Mouse (Mus musculus) heart, embryonic 10.5 days (tissue): ENCODE measurements around the gene Pgbd5. TPM values are rescaled to one million over a fixed set of nuclear protein-coding genes. Genes with fewer than 3 reads are reported as not detected.

Experiments used
- DNase-seq: peaks from one replicate; pipeline ENCODE4 v3.0.0-alpha.2; 2017; ENCODE audit warnings: low spot score
- H3K27ac ChIP-seq: fragments of 300-500 bp; sonication (generic); 2 replicates; pipeline ENCODE4 v1.5.1; 2016; ENCODE audit warnings: mild to moderate bottlenecking
- H3K27me3 ChIP-seq: fragments of 300-500 bp; sonication (generic); 2 replicates; pipeline ENCODE4 v1.6.1; 2016; ENCODE audit warnings: mild to moderate bottlenecking; ENCODE audit not compliant: poor library complexity, insufficient read depth, severe bottlenecking
- H3K36me3 ChIP-seq: fragments of 300-500 bp; sonication (generic); 2 replicates; pipeline ENCODE4 v1.6.1; 2016; ENCODE audit warnings: mild to moderate bottlenecking, moderate library complexity
- H3K4me1 ChIP-seq: fragments of 300-500 bp; sonication (generic); 2 replicates; pipeline ENCODE4 v1.6.1; 2016; ENCODE audit warnings: mild to moderate bottlenecking
- H3K4me3 ChIP-seq: fragments of 300-500 bp; sonication (generic); 2 replicates; pipeline ENCODE4 v1.5.1; 2016; ENCODE audit warnings: mild to moderate bottlenecking, moderate library complexity
- H3K9me3 ChIP-seq: fragments of 300-500 bp; sonication (generic); 2 replicates; pipeline ENCODE4 v1.6.1; 2016; ENCODE audit warnings: mild to moderate bottlenecking, moderate library complexity
- WGBS: fragments of 180-500 bp; shearing (Covaris S2); methylation state at CpG from one replicate; pipeline ENCODE4 v1.1.7; 2016; 5-methylcytosine and 5-hydroxymethylcytosine counted together
- polyA plus RNA-seq: library from polyadenylated mRNA; unstranded; fragments of >200 nt; fragmentation: Nextera tagmentation; extraction: Ambion mirVana; gene quantifications from 2 replicates; pipeline ENCODE4 v1.2.1, GENCODE M21; 2016

The Pgbd5 gene
- polyA plus RNA-seq, 1 experiment from 2014 or later = 1.6 TPM

- Histone ChIP-seq H3K27me3 (no peaks in the 10 kb centered on the region), H3K4me1 (peaks cover 42% of the 10 kb centered on the region), H3K4me3 (no peak overlapping the region), H3K27ac (no peak overlapping the region), H3K36me3 (no peaks in the 10 kb centered on the region), H3K9me3 (no peaks in the 10 kb centered on the region)
- WGBS = 90% methylated on average over 5 of the region's 5 CpGs
- DNase-seq = no peak
Measured at GRCm38 (mm10) chr8:124418927-124419326, 20.5 kb downstream of the Pgbd5 start.

GRCm38 (mm10) chr8:124418185-124418584, 21.3 kb downstream of the Pgbd5 start:
- Histone ChIP-seq H3K27ac (no peak overlapping the region), H3K27me3 (no peaks in the 10 kb centered on the region), H3K4me1 (peaks cover 38% of the 10 kb centered on the region), H3K36me3 (no peaks in the 10 kb centered on the region), H3K4me3 (no peak overlapping the region), H3K9me3 (no peaks in the 10 kb centered on the region)
- DNase-seq = no peak
- 83% methylated on average over 6 of the region's 6 CpGs for WGBS

GRCm38 (mm10) chr8:124416646-124417045, 22.8 kb downstream of the Pgbd5 start:
- Histone ChIP-seq H3K27me3 (no peaks in the 10 kb centered on the region), H3K4me3 (no peak overlapping the region), H3K9me3 (no peaks in the 10 kb centered on the region), H3K27ac (no peak overlapping the region), H3K4me1 (peaks cover 30% of the 10 kb centered on the region), H3K36me3 (no peaks in the 10 kb centered on the region)
- no peak for DNase-seq
- 44% methylated on average over 7 of the region's 7 CpGs for WGBS

- no peak overlapping the region for H3K4me3 ChIP-seq
- H3K9me3 ChIP-seq = no peaks in the 10 kb centered on the region
- H3K4me1 ChIP-seq = peaks cover 25% of the 10 kb centered on the region
- H3K27ac ChIP-seq = no peak overlapping the region
- no peak for DNase-seq
- H3K27me3 ChIP-seq = no peaks in the 10 kb centered on the region
- WGBS = 78% methylated on average over 3 of the region's 3 CpGs
- H3K36me3 ChIP-seq = no peaks in the 10 kb centered on the region
Measured at GRCm38 (mm10) chr8:124415789-124416188, 23.7 kb downstream of the Pgbd5 start.

- Histone ChIP-seq H3K4me1 (peaks cover 25% of the 10 kb centered on the region), H3K9me3 (no peaks in the 10 kb centered on the region), H3K4me3 (no peak overlapping the region), H3K27me3 (no peaks in the 10 kb centered on the region), H3K27ac (no peak overlapping the region), H3K36me3 (no peaks in the 10 kb centered on the region)
- no peak for DNase-seq
- WGBS = 82% methylated on average over 8 of the region's 8 CpGs
Measured at GRCm38 (mm10) chr8:124415002-124415401, 24.5 kb downstream of the Pgbd5 start.

- Histone ChIP-seq H3K4me3 (no peak overlapping the region), H3K27ac (no peak overlapping the region), H3K36me3 (no peaks in the 10 kb centered on the region), H3K9me3 (no peaks in the 10 kb centered on the region), H3K4me1 (peaks cover 25% of the 10 kb centered on the region), H3K27me3 (no peaks in the 10 kb centered on the region)
- no peak for DNase-seq
- WGBS = 74% methylated on average over 11 of the region's 11 CpGs
Measured at GRCm38 (mm10) chr8:124413244-124413965, 26.1 kb downstream of the Pgbd5 start.

GRCm38 (mm10) chr8:124412496-124413243, 26.8 kb downstream of the Pgbd5 start:
- Histone ChIP-seq H3K4me3 (no peak overlapping the region), H3K36me3 (no peaks in the 10 kb centered on the region), H3K27ac (no peak overlapping the region), H3K9me3 (no peaks in the 10 kb centered on the region), H3K4me1 (peaks cover 18% of the 10 kb centered on the region), H3K27me3 (no peaks in the 10 kb centered on the region)
- DNase-seq = no peak
- WGBS = 79% methylated on average over 19 of the region's 19 CpGs

- Histone ChIP-seq H3K4me1 (peaks cover 21% of the 10 kb centered on the region; the same call in 1 of the 2 replicates), H3K27me3 (no peaks in the 10 kb centered on the region), H3K4me3 (no peak overlapping the region), H3K27ac (no peak overlapping the region), H3K36me3 (no peaks in the 10 kb centered on the region), H3K9me3 (no peaks in the 10 kb centered on the region)
- DNase-seq = no peak
- 71% methylated on average over 11 of the region's 12 CpGs for WGBS
Measured at GRCm38 (mm10) chr8:124404471-124405260, 34.8 kb downstream of the Pgbd5 start.

- peak; percentile 82 for DNase-seq
- no peaks in the 10 kb centered on the region for H3K36me3 ChIP-seq
- H3K27me3 ChIP-seq = no peaks in the 10 kb centered on the region
- no peak overlapping the region for H3K27ac ChIP-seq
- H3K4me3 ChIP-seq = no peak overlapping the region
- no peaks in the 10 kb centered on the region for H3K9me3 ChIP-seq
- peaks cover 27% of the 10 kb centered on the region; the same call in 1 of the 2 replicates for H3K4me1 ChIP-seq
- 38% methylated on average over 3 of the region's 3 CpGs for WGBS
Measured at GRCm38 (mm10) chr8:124403876-124404275, 35.6 kb downstream of the Pgbd5 start.

- Histone ChIP-seq H3K27me3 (peaks cover 11% of the 10 kb centered on the region; the same call in 1 of the 2 replicates), H3K4me3 (no peak overlapping the region), H3K9me3 (no peaks in the 10 kb centered on the region), H3K36me3 (no peaks in the 10 kb centered on the region), H3K27ac (no peak overlapping the region), H3K4me1 (peaks cover 19% of the 10 kb centered on the region; the same call in 1 of the 2 replicates)
- 85% methylated on average over 11 of the region's 11 CpGs for whole genome bisulfite sequencing
- no peak for DNase-seq
Measured at GRCm38 (mm10) chr8:124399403-124399861, 40.0 kb downstream of the Pgbd5 start.

GRCm38 (mm10) chr8:124398843-124399402, 40.5 kb downstream of the Pgbd5 start:
- Histone ChIP-seq H3K27ac (no peak overlapping the region), H3K4me1 (peaks cover 14% of the 10 kb centered on the region; the same call in 1 of the 2 replicates), H3K9me3 (no peaks in the 10 kb centered on the region), H3K4me3 (no peak overlapping the region), H3K36me3 (no peaks in the 10 kb centered on the region), H3K27me3 (peaks cover 11% of the 10 kb centered on the region; the same call in 1 of the 2 replicates)
- WGBS = 25% methylated on average over 12 of the region's 12 CpGs
- DNase-seq = no peak

- no peaks in the 10 kb centered on the region for H3K36me3 ChIP-seq
- H3K9me3 ChIP-seq = no peaks in the 10 kb centered on the region
- H3K27me3 ChIP-seq = peaks cover 11% of the 10 kb centered on the region; the same call in 1 of the 2 replicates
- DNase-seq = no peak
- peaks cover 17% of the 10 kb centered on the region; the same call in 1 of the 2 replicates for H3K4me1 ChIP-seq
- no peak overlapping the region for H3K4me3 ChIP-seq
- H3K27ac ChIP-seq = no peak overlapping the region
- 81% methylated on average over 11 of the region's 11 CpGs for WGBS
Measured at GRCm38 (mm10) chr8:124397321-124398065, 42.0 kb downstream of the Pgbd5 start.
